In genomic region chr4:125490661-125491504, GRCm38 (mm10) we compare ENCODE assay signal across 9 mouse cellular contexts. TPM values are rescaled to one million over a fixed set of nuclear protein-coding genes. Genes with fewer than 3 reads are reported as not detected.
DNase-seq lines count a peak whose midpoint lies in the region; ATAC-seq and TF ChIP-seq lines count a peak whose summit lies in the region.
"Had no signal": no experiment of that assay in that cellular context is flagged by ENCODE, and none has a peak within 500 bp of the region (broad histone marks: within the 10 kb centered on the region; RNA-seq: fewer than 3 reads in every experiment).

Grik3 (plus strand) TSS chr4:125490700.

- peak; percentile 10; the same call in 1 of the 2 replicates for ATAC-seq in kidney, embryonic 16.5 days (ENCODE audit: low FRiP score, low TSS enrichment)
- no peak for ATAC-seq in embryonic facial prominence, embryonic 12.5 days (ENCODE audit: insufficient number of reproducible peaks, insufficient read depth, low FRiP score, low TSS enrichment)
- peak; percentile 40; the same call in 1 of the 2 replicates for ATAC-seq in intestine, embryonic 14.5 days (replicated peaks; ENCODE audit: low FRiP score, low TSS enrichment, low read depth)
- ATAC-seq in midbrain, postnatal 0 days (ENCODE audit: low FRiP score) = no peak; the same call in 1 of the 2 replicates

- peak within 1 kb of the TSS; percentile 40 for H3K4me3 ChIP-seq in kidney, embryonic 16.5 days (ENCODE audit: low read length)
- H3K4me3 ChIP-seq in embryonic facial prominence, embryonic 12.5 days = peak within 1 kb of the TSS; percentile 43
- H3K4me3 ChIP-seq in intestine, embryonic 14.5 days (ENCODE audit: low read depth, low read length) = peak within 1 kb of the TSS; percentile 26
- H3K4me3 ChIP-seq in midbrain, postnatal 0 days (ENCODE audit: low read depth, low read length) = peak within 1 kb of the TSS; percentile 59

- H3K4me2 ChIP-seq in kidney, embryonic 16.5 days (replicated peaks; ENCODE audit: low read depth, low read length) = peak within 1 kb of the TSS; percentile 61
- H3K4me2 ChIP-seq in embryonic facial prominence, embryonic 12.5 days (replicated peaks) = peak within 1 kb of the TSS; percentile 75
- H3K4me2 ChIP-seq in intestine, embryonic 14.5 days (ENCODE audit: low read length) = peak within 1 kb of the TSS; percentile 44
- peak within 1 kb of the TSS; percentile 68 for H3K4me2 ChIP-seq in midbrain, postnatal 0 days (ENCODE audit: low read depth, low read length, poor library complexity, severe bottlenecking)

- no peak for DNase-seq in kidney, postnatal 25 days
- peak; percentile 61 for DNase-seq in intestine, embryonic 14.5 days (ENCODE audit: low spot score)
- DNase-seq in midbrain, postnatal 0 days (ENCODE audit: low spot score) = no peak
- DNase-seq in gastrocnemius, postnatal 10 days = no peak
- no peak for DNase-seq in spleen, postnatal 4 days (ENCODE audit: low spot score in 2 of 2)
- DNase-seq in thymus, postnatal 0 days (ENCODE audit: low spot score) = no peak

- no peak within 1 kb of the TSS for H3K27ac ChIP-seq in kidney, embryonic 16.5 days (ENCODE audit: low read length)
- no peak within 1 kb of the TSS for H3K27ac ChIP-seq in embryonic facial prominence, embryonic 12.5 days
- no peak within 1 kb of the TSS for H3K27ac ChIP-seq in intestine, embryonic 14.5 days (ENCODE audit: low read depth)
- peak within 1 kb of the TSS; percentile 77 for H3K27ac ChIP-seq in midbrain, postnatal 0 days (ENCODE audit: low read depth, low read length)
- H3K27ac ChIP-seq: macrophage had no signal

- no peaks in the 10 kb centered on the region for H3K9me3 ChIP-seq in kidney, embryonic 16.5 days (ENCODE audit: low read length)
- H3K9me3 ChIP-seq in embryonic facial prominence, embryonic 12.5 days = no peaks in the 10 kb centered on the region
- H3K9me3 ChIP-seq in intestine, embryonic 14.5 days (ENCODE audit: control insufficient read depth, low read length) = no peaks in the 10 kb centered on the region
- H3K9me3 ChIP-seq in midbrain, postnatal 0 days (ENCODE audit: low read length) = no peaks in the 10 kb centered on the region

- peaks cover 23% of the 10 kb centered on the region for H3K4me1 ChIP-seq in kidney, embryonic 16.5 days (ENCODE audit: insufficient read depth, low read length)
- peaks cover 12% of the 10 kb centered on the region; the same call in 1 of the 2 replicates for H3K4me1 ChIP-seq in embryonic facial prominence, embryonic 12.5 days
- H3K4me1 ChIP-seq in intestine, embryonic 14.5 days (replicated peaks; ENCODE audit: control insufficient read depth, insufficient read depth, low read length) = peaks cover 4% of the 10 kb centered on the region; the same call in 1 of the 2 replicates
- peaks cover 5% of the 10 kb centered on the region; the same call in 1 of the 2 replicates for H3K4me1 ChIP-seq in midbrain, postnatal 0 days (ENCODE audit: insufficient read depth, low read length)

- no peak within 1 kb of the TSS for H3K9ac ChIP-seq in kidney, embryonic 16.5 days (replicated peaks; ENCODE audit: low read length)
- peak within 1 kb of the TSS; percentile 45 for H3K9ac ChIP-seq in embryonic facial prominence, embryonic 12.5 days
- H3K9ac ChIP-seq in intestine, embryonic 14.5 days (ENCODE audit: low read length) = no peak within 1 kb of the TSS
- peak within 1 kb of the TSS; percentile 73 for H3K9ac ChIP-seq in midbrain, postnatal 0 days (replicated peaks; ENCODE audit: low read length, poor library complexity, severe bottlenecking)

- under 1% methylated on average over 55 of the region's 77 CpGs for WGBS in kidney, embryonic 16.5 days
- WGBS in embryonic facial prominence, embryonic 12.5 days = under 1% methylated on average over 69 of the region's 77 CpGs
- under 1% methylated on average over 64 of the region's 77 CpGs for WGBS in intestine, embryonic 14.5 days
- WGBS in midbrain, postnatal 0 days = under 1% methylated on average over 49 of the region's 77 CpGs

- no peaks in the 10 kb centered on the region for H3K36me3 ChIP-seq in kidney, embryonic 16.5 days (ENCODE audit: insufficient read depth, low read length)
- no peaks in the 10 kb centered on the region for H3K36me3 ChIP-seq in embryonic facial prominence, embryonic 12.5 days
- H3K36me3 ChIP-seq in intestine, embryonic 14.5 days (ENCODE audit: control insufficient read depth, insufficient read depth, low read length) = no peaks in the 10 kb centered on the region
- H3K36me3 ChIP-seq in midbrain, postnatal 0 days (ENCODE audit: insufficient read depth, low read length) = no peaks in the 10 kb centered on the region

- peaks cover 100% of the 10 kb centered on the region for H3K27me3 ChIP-seq in kidney, embryonic 16.5 days (ENCODE audit: insufficient read depth, low read length)
- H3K27me3 ChIP-seq in embryonic facial prominence, embryonic 12.5 days = peaks cover 100% of the 10 kb centered on the region
- H3K27me3 ChIP-seq in intestine, embryonic 14.5 days (replicated peaks; ENCODE audit: control insufficient read depth, insufficient read depth, low read length) = peaks cover 100% of the 10 kb centered on the region
- peaks cover 37% of the 10 kb centered on the region for H3K27me3 ChIP-seq in midbrain, postnatal 0 days (ENCODE audit: insufficient read depth, low read length)

- TF ChIP-seq CTCF in midbrain, postnatal 0 days (IDR thresholded peaks at IDR 0.05) = no peak

RNA-seq across cellular contexts. Expression of gene Grik3, which starts in this region (rescaled TPM):
- 0.11 and 0.12 TPM in 2 replicates for polyA plus RNA-seq in kidney, embryonic 16.5 days (2015; fragmentation: Nextera tagmentation; extraction: Ambion mirVana)
- 0.32 and 0.37 TPM in 2 replicates for polyA plus RNA-seq in embryonic facial prominence, embryonic 12.5 days (2016; fragmentation: Nextera tagmentation; extraction: Ambion mirVana)
- 0.74 and 0.78 TPM in 2 replicates for polyA plus RNA-seq in intestine, embryonic 14.5 days (2014; fragmentation: Nextera tagmentation; extraction: Ambion mirVana)
- 22.7 and 24.6 TPM in 2 replicates for total RNA-seq in midbrain, postnatal 0 days (2014; rRNA removed)
- polyA plus RNA-seq in midbrain, postnatal 0 days (2015; fragmentation: Nextera tagmentation; extraction: Ambion mirVana) = 2.5 and 3.3 TPM in 2 replicates
- under 1 TPM; 0.18 to 0.21 TPM for total RNA-seq in gastrocnemius, postnatal 10 days (2021)
- polyA plus RNA-seq in thymus, postnatal 0 days (2015; fragmentation: Nextera tagmentation; extraction: Ambion mirVana) = 0.03 TPM in 1 of 2 replicates, not detected in the other
- polyA plus RNA-seq: macrophage had no signal

Comparison
In these comparisons a context has a peak if more than half of its experiments do, and no peak if none do; other contexts are left out.
1. RNA of gene Grik3 (total RNA-seq): 22.7 to 24.6 TPM in midbrain, postnatal 0 days; 0.18 to 0.21 TPM in gastrocnemius, postnatal 10 days; every median in the first group is over 10 times any median in the second.
2. Peak in ATAC-seq, H3K4me3 ChIP-seq and H3K4me2 ChIP-seq in kidney, embryonic 16.5 days; RNA of the gene not detected or under 1 TPM.
3. Peak in DNase-seq, ATAC-seq, H3K4me3 ChIP-seq and H3K4me2 ChIP-seq in intestine, embryonic 14.5 days; RNA of the gene not detected or under 1 TPM.
4. H3K9ac ChIP-seq: peak in embryonic facial prominence, embryonic 12.5 days (single experiment) and midbrain, postnatal 0 days (single experiment); none in kidney, embryonic 16.5 days (single experiment) and intestine, embryonic 14.5 days (single experiment).
5. Peak in every context shown above with its lines, with median percentiles within 50 percentile points of each other: H3K4me2 ChIP-seq and H3K4me3 ChIP-seq.